13 mouse cellular contexts compared by ENCODE assay signal in the genomic region with DNA sequence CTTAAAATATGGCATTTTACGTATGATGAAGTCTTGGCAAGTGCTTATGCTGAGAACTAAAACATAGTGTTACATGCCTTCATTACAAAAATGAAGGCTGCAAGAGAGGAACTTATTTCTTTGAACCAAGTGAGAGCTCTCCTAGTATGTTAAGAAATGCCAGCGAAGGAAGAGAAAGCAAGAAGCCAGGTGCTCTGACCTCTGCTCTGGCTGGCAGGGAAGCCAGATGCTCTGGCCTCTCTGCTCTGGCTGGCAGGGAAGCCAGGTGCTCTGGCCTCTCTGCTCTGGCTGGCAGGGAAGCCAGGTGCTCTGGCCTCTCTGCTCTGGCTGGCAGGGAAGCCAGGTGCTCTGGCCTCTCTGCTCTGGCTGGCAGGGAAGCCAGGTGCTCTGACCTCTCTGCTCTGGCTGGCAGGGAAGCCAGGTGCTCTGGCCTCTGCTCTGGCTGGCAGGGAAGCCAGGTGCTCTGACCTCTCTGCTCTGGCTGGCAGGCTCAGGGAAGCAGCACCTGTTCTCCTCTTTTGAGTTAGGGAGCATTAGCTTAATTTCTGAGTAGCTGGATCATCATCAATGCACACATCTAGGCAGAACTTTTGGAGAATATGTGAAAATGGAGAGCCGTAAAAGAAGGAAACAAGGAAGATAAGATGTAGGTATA. TPM values are rescaled to one million over a fixed set of nuclear protein-coding genes. Genes with fewer than 3 reads are reported as not detected.
DNase-seq lines count a peak whose midpoint lies in the region; ATAC-seq and TF ChIP-seq lines count a peak whose summit lies in the region.
"Not testable (repeated sequence)": the region's sequence is repeated elsewhere in the genome, so short reads cannot be mapped to it uniquely, and the experiment has no call there.
"Had no signal": no experiment of that assay in that cellular context is flagged by ENCODE, and none has a peak within 500 bp of the region (broad histone marks: within the 10 kb centered on the region; RNA-seq: fewer than 3 reads in every experiment).

No protein-coding gene starts in this region.

- H3K4me2 ChIP-seq in liver, embryonic 13.5 days = not testable (repeated sequence)

- H3K4me3 ChIP-seq in liver, embryonic 13.5 days (replicated peaks); spleen, adult 2 months (ENCODE audit: extremely low read depth, insufficient read depth, insufficient read length): not testable (repeated sequence)

- TF ChIP-seq CTCF in spleen, adult 2 months (IDR thresholded peaks at IDR 0.05; ENCODE audit: extremely low read depth, insufficient read depth, insufficient read length, insufficient replicate concordance) = not testable (repeated sequence)

- H3K4me1 ChIP-seq in liver, embryonic 13.5 days (replicated peaks) = peaks cover 28% of the 10 kb centered on the region
- H3K4me1 ChIP-seq in spleen, adult 2 months (ENCODE audit: control insufficient read depth, insufficient read depth, insufficient read length) = not testable (repeated sequence)

- H3K36me3 ChIP-seq in liver, embryonic 13.5 days = peaks cover 34% of the 10 kb centered on the region
- peaks cover 18% of the 10 kb centered on the region for H3K36me3 ChIP-seq in spleen, adult 2 months (ENCODE audit: control insufficient read depth, insufficient read depth, low read length)

- H3K9ac ChIP-seq in liver, embryonic 13.5 days = not testable (repeated sequence)

- H3K9me3 ChIP-seq in liver, embryonic 13.5 days (replicated peaks) = not testable (repeated sequence)

- H3K27ac ChIP-seq in liver, embryonic 13.5 days = peak overlapping the region; percentile 15
- H3K27ac ChIP-seq in spleen, adult 2 months (ENCODE audit: insufficient read depth, low read length) = peak overlapping the region; percentile 50

- not testable (repeated sequence) for ATAC-seq in liver, embryonic 13.5 days (ENCODE audit: low read depth)

- WGBS in liver, embryonic 13.5 days (ENCODE audit: insufficient replicate concordance) = 85% methylated on average over 3 of the region's 3 CpGs
- 78% methylated on average over 3 of the region's 3 CpGs for WGBS in spleen, adult 2 months

- DNase-seq in A20 (ENCODE audit: low read depth, low spot score) = peak; percentile 58
- DNase-seq in fat pad, adult 2 months (ENCODE audit: extremely low read depth, low read depth, low spot score) = peak; percentile 33
- peak; percentile 16 for DNase-seq in gastrocnemius, postnatal 14 days
- peak; percentile 19 for DNase-seq in induced T-regulatory cell, adult 2 months (ENCODE audit: low read depth)
- not testable (repeated sequence) for DNase-seq in liver, embryonic 13.5 days; spleen, adult 2 months (ENCODE audit: low read depth in 1 of 2, low spot score in 2 of 2)
- peak; percentile 4 to 5 for DNase-seq in lung, adult 18-20 months

- H3K27me3 ChIP-seq in liver, embryonic 13.5 days; spleen, adult 2 months (ENCODE audit: control insufficient read depth, insufficient read depth, low read length): not testable (repeated sequence)

- intact Hi-C loops in gastrocnemius, postnatal 14 days (cut with DNase I; ENCODE audit: low total_unique reads) = not testable (repeated sequence)

- TF ChIP-seq POLR2A in spleen, adult 2 months (IDR thresholded peaks at IDR 0.05; ENCODE audit: low read depth, low read length) = not testable (repeated sequence)

RNA-seq across cellular contexts. Expression of gene Myo3b, which starts 44.7 kb away (rescaled TPM):
- total RNA-seq in gastrocnemius, postnatal 14 days (2021) = not detected
- polyA plus RNA-seq in liver, embryonic 13.5 days (2015; fragmentation: Nextera tagmentation; extraction: Ambion mirVana) = not detected in 2 replicates
- polyA plus RNA-seq in spleen, adult 2 months (2012; rRNA removed) = 0.18 and 0.20 TPM in 2 replicates
- total RNA-seq: adrenal gland, adult 18-20 months; adrenal gland, postnatal 25 days; gastrocnemius, postnatal 36 days had no signal
- polyA plus RNA-seq: embryonic facial prominence, embryonic 14.5 days; forebrain, embryonic 10.5 days; heart, adult 2 months had no signal
